Mouse (Mus musculus) right cerebral cortex, postnatal 14 days (tissue): ENCODE measurements around the gene Hsd17b6.

Experiments used
- DNase-seq: peaks from one replicate; pipeline ENCODE4 v3.0.0; 2022

Hsd17b6 gene

DNA sequence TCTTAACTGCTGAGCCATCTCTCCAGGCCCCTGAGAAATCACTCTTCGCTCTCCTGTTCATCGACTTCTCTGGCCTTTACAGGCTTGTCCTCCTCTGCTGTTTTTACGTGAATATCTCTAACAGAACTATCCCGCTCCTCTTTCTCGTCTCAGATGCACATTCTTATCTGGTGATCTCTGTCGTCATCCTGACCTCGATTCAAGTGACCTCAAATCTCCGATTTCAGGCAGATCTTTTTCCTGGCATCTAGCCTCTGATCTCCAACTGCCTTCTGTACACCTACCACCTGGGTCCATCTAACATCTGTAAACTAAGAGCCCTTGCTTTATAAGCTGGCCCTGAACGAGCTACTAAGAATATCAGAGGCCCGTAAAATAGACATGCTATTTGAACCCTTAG is 2.5 kb downstream of the Hsd17b6 start:
- no peak for DNase-seq

DNA sequence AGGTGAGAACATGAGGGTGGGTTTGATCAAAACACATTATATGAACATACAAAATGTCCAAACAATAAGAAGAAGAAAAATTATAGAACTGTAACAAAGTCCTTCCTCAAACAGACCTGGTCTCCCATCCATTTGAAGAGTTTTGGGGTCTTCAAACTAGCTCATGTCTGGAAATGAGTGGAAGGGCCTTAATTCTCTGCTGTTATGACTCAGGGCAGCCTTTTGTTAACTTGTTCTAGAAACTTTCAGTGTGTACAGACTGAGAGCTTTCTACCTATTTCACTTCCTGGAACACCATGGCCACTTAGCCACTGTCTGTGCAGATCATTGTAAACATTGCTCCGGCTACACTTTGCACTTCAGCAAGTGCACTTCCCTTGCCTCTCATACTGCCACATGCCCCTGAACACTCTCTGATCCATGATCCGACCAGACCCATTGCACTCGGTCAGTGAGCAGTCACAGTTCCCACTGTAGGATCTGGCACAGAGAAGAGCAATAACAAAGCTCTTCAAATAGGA is 4.1 kb downstream of the Hsd17b6 start:
- no peak for DNase-seq

- DNase-seq: no peak
Observed at GRCm38 (mm10) chr10:127998260-127998659, 9.2 kb downstream of the Hsd17b6 start.

DNA sequence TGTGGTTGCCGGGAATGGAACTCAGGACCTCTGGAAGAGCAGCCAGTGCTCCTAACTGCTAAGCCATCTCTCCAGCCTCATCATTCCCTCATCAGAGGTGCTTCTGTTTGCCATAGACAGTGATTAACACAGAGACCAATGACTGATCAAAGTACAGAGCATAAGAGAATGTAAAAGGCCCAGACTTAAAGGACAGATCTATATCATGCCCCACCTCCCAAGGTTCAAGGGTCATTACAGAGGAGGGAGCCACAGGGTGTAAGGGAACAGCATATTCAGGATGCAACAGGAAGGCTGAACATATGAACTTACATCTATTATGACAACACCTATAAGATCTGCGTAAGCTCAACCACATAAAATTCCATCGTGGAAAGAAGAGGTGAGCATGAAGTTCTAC is 10.7 kb downstream of the Hsd17b6 start:
- DNase-seq: no peak

GRCm38 (mm10) chr10:127985601-127986000 is 21.8 kb downstream of the Hsd17b6 start:
- no peak for DNase-seq

DNA sequence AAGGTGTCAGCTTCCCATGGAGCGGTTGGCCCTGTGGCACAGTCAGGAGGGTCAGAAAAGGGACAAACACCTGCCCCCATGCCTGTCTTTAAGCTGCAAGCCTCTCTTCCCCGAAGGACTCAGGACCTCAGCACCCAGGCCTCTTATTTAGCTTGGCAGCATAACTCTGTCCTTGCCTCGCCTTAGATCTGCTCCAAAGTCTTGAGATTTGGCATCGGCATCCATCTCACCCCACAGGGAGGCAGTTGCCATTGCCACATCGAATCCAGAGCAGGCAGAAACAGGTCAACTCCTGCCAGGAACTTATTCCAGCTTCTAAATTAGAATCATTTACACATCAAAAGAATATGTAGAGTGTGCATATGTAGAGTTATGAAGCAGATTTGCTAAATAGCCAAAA is 22.8 kb downstream of the Hsd17b6 start:
- no peak for DNase-seq

DNA sequence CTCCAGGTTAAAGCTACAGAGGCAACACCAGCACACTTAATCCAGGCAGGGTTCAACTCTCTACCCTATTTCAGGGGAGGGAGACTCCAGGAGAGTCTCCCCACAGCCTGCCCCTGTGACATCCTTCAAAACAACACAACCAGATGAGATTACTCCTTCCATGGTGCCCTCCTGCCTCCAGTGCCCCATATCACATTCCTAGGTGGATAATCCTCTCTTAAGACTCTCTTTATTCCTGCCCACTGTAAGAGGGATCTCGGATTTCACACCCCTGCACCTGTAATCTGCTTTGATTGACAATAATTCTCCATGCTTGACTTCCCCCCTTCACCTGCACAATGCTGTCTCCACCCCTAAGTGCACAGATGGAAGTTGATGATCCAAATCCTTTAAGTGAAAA is 31.9 kb downstream of the Hsd17b6 start:
- DNase-seq: no peak

DNA sequence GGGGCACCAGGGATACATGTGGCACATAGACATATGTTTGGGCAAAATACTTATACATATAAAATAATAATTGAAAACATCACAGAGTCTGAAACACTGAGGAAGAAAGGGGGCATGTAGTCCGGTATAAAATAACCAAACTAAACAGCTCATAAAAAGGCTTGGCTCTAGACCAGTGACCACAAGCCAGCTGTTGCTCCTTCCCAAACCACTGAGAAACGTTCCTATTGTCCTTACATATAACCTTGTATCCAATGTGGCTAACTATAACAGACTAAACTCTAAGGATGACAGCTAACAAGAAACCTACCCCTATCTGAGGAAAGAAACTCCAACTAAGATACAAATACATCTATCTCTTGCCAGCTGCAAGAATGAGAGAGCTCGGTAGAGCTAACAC is 33.3 kb downstream of the Hsd17b6 start:
- DNase-seq: no peak

DNA sequence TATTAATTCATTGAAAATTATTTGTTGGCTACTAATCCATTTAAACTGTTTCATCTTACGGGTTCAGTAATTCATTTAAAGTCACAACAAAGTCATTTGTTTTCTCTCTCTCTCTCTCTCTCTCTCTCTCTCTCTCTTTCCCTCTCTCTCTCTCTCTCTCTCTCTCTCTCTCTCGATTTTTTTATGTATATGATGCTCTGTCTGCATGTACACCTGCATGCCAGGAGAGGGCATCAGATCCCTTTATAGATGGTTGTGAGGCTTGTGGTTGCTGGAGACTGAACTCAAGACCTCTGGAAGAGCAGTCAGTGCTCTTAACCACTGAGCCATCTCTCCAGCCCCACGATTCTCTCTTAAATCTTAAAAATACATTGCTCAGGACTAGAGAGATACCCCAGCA is 36.3 kb downstream of the Hsd17b6 start:
- DNase-seq: no peak

- DNase-seq: no peak
Observed at GRCm38 (mm10) chr10:127970359-127970831, 37.0 kb downstream of the Hsd17b6 start.

GRCm38 (mm10) chr10:127969820-127970219 is 37.6 kb downstream of the Hsd17b6 start:
- DNase-seq: no peak

GRCm38 (mm10) chr10:127966506-127966905 is 40.9 kb downstream of the Hsd17b6 start:
- DNase-seq: no peak

DNA sequence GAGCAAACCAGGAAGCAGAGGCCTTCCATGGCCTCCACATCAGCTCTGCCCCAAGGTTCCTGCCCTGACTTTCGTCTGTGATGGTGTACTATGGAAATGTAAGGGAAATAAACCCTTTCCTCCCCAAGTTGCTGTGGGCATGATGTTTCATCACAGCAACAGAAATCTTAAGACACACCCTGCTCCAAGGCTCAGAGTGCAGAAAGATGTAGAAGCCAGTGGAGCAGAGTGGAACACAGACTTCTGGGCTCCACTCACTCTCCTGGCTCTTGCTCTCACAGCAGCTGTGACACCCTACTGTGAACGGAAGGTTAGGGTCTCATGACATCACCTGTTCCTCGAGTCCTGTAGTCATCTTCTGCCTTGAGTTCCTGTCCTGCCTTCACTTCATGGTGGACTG is 43.4 kb downstream of the Hsd17b6 start:
- DNase-seq: no peak

- no peak for DNase-seq
Observed at GRCm38 (mm10) chr10:127962451-127962850, 45.0 kb downstream of the Hsd17b6 start.

DNA sequence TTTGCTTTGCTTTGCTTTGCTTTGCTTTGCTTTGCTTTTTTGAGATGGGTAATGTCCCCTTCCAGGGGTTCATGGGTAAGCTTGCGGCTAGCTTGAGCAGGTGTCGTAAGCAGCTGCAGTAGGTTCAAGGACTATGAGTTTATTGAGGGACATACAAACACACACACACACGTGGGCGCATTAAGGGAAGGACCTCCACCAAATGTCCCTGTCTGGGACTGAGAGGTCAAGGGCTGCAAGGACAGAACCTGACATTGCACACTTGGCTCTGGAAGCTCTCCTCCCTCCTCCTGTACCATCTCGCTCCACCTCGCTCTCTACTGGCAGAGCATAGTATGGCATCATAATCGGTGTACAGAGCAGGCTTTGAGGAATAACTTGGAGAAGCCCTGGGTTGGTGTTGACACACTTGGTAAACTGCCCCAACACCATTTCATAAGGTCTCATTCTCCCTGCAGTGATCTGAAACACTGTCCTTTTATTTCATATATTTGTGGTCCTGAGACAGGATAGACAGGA is 48.2 kb downstream of the Hsd17b6 start:
- DNase-seq: no peak

DNA sequence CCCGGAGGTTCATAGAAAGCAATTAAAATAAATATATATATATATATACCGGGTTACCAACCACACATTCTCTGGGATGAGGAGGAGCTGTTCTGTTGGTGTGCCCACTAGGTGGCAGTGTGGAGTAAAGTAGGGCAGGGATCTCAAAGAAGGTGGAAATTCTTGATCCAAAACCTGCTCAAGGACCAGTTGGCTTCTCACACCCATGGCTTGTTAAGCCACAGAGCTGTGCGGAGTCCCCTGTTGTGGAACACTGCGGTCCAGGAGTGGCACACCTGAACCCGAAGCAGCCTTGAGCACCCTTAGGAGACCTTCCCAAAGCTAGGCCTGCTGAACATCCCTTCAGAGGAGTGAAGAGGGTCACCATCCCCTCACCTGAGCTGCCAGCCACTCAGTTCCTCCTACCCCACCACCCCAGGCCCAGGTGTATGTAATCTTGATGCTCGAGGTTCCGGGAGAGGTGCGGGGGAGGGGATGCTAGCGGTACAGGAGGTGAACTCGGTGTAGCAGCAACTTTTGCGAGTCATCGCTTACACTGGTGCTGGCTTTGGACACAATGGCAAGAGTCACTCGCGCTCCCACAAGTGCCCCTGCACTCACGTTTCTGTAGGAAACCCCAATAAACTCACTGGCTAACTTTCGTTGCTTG is 51.1 kb downstream of the Hsd17b6 start:
- DNase-seq: peak; percentile 85

DNA sequence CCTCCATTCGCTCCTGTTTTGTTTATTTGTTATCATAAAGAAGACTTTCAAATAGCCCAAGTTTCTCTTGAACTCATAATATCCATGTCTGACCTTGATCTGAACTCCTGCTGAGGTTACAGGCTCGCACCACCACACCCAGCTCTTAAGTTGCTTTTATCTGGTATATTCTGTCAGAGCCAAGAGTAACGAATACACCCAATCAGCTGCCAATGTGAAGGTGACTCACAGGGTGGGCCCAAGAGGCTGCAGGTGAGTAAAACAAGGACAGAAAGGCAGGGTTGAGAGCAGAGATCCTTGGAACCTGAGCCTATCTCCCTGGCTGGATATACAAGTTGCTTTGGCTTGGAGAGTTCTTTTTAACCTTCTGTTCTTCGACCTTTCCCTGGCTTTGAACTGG is 52.4 kb downstream of the Hsd17b6 start:
- DNase-seq: no peak

- no peak for DNase-seq
Observed at GRCm38 (mm10) chr10:127951821-127952220, 55.6 kb downstream of the Hsd17b6 start.

- no peak for DNase-seq
Observed at GRCm38 (mm10) chr10:127951390-127951789, 56.0 kb downstream of the Hsd17b6 start.

DNA sequence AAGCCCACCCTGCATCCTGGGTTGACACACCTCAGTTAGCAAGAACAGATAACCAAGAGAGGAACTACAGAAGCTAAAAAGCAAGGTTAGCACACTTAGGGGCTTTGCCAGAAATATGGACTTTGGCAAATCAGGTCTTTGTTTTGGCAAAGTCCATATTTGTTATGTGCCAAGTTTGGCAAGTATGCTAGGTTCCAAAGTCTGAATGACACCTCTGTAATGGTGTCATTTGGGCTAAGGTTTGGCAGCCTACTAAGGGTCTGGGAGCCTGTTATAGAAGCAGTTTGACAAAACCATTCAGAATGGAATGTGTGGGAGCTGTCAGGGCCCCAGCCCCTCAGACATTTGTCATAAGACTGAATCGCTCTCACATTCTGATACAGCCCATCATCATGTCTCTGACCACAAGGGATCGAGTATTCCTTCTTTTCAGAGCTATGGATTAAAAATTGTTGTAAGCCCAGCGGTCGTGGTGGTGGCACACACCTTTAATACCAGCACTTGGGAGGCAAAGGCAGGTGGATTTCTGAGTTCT is 57.7 kb downstream of the Hsd17b6 start:
- DNase-seq: no peak

GRCm38 (mm10) chr10:127945432-127946064 is 61.9 kb downstream of the Hsd17b6 start:
- DNase-seq: peak; percentile 8
